Mouse (Mus musculus) heart, adult 8-10 months (tissue): ENCODE data around the gene Myo1d. TPM values are rescaled to one million over a fixed set of nuclear protein-coding genes. Genes with fewer than 3 reads are reported as not detected.

Experiments used
- total RNA-seq, 4 experiments: library from RNA; stranded (reverse); gene quantifications; 2 replicates each; pipeline ENCODE4 v1.2.4; 2022

The Myo1d gene
- total RNA-seq, 4 experiments from 2014 or later: 7.4 to 10.4 (median 9.5) TPM

Other genes starting within 250 kb of the Myo1d start
- 10 to 100 TPM; 12.3 to 14.2 (median 12.8) TPM for gene Tmem98, start 30.1 kb upstream of the Myo1d start, total RNA-seq
- gene Spaca3, start 78.3 kb upstream of the Myo1d start, total RNA-seq: not detected